Mouse (Mus musculus) heart, postnatal 4 days (tissue): ENCODE data around the gene Irx4. TPM values are rescaled to one million over a fixed set of nuclear protein-coding genes. Genes with fewer than 3 reads are reported as not detected.

Experiments used
- DNase-seq: peaks from one replicate; pipeline ENCODE4 v3.0.0; 2021
- total RNA-seq, 2 experiments: library from RNA; stranded (reverse); gene quantifications; 2 replicates each; pipeline ENCODE4 v1.2.3; 2021

Gene Irx4
- total RNA-seq = 10 to 100 TPM; 53.3 to 64.3 TPM

DNA sequence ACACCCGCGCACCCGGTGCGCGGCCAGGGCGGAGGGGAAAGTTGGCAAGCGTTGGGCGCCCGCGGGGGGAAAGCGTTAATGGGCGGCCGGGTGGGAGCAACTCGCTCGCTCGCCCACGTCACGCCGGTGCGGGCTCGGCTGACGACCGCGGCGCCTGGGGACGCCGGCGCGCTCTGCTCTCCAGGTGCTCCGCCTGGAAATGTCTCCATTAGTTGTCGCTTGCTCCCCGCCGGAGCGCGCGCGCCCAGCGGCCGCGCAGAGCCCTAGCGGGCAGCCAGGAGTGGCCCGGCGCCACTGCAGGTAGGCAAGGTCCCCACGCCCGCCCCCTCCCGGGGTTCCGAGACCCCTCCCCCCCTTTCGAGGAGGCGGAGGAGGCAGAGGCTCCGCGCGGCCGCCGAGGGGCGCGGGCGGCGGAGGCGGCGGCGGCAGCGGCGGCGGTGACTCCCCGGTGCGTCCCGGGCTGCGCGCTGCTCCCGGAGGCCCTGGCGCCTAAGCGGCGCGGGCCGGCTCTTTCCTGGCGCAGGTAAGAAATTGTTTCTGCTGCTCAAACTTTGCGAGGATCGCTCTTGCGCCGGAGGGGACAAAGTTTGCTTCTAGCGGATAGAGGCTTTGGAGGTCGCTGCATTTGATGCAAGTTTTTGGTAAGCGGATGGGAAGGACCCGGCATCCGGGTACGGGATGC is at the start of gene Irx4:
Irx4 (plus strand) TSS at position 126 of the 682 bp plus-strand sequence.
- peak; percentile 62 for DNase-seq

DNA sequence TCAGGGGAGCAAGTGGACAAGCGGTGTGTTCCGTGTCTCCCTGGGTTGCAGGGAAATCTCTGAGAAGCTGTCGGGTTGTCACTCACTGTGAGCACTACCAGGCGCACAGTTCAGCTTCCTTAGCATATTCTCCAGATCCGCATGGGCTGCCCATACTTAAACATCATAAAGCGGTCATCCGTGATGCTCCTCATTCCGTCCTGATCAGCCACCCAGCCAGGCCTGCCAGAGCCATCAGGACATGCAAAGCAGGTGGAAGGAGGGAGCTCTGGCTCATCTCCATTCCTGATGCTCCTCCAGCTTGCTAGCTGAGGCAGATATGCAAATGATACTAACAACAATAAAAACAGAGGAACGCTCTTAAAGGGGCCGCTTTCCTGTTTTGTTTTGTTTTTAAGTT is 46.0 kb upstream of the Irx4 start:
- DNase-seq = no peak

DNA sequence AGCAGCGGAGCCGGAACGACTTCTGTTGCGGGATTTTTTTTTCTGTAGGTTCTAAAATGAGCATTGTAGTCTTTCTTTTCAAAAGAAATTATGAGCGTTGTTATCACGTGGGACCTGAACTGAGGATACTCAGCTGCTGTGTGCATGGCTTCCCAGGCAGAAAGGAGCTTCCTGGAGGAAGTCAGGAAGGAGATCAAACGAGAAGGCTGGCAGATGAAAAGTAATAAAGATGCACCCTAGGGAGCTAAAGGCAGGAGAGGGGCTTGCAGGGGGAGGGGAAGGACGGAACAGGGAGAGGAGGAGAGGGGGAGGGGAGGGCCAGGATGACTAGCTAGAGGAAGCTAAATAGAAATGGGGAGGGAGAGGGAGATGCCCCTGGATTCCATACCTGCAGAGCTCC is 23.8 kb upstream of the Irx4 start:
- DNase-seq = no peak

DNA sequence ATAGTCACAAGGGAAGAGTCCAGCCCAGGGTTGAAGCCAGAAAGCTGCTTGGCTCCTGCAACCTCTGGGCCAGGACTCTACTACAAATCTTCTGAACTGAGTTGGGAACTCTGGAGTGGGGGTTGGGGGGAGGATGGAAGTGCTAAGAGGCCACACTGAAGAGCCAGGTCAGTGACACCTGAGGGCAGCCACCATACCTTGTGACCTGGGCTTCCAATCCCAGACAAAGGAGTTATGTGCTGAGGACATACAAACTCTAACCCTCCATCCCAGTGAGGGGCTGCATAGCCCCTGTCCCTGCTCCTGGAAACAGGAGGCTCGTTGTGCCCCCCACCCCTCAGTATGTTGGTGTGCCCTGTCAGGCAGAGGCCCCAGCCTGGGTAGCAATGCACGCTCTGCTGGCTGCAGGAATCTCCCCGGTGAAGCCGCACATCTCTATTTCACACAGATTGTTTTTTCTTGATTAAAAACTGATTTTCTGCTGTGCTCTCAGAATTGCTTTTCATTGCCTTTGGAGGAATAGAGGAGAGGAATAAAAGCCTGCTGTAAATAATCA is 21.0 kb upstream of the Irx4 start:
- no peak for DNase-seq

DNA sequence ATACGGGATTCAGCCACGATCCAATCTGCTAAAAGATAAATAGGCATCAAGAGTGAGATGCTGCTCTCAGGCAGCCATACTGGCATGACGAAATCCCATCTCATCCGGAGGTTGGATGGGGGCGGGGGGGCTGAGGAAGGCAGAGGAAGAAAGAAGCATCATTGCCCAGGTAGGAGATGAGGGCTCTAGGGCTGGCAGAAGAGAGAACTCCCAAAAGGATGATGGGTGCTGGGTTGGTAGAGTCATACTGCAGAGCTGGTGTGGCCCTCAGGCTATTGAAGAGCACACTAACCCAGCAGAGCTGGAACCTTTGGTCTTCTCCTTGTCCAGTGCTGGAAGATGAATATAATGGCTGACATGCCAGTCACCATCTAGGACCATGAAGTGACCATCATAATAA is 17.7 kb upstream of the Irx4 start:
- no peak for DNase-seq

DNA sequence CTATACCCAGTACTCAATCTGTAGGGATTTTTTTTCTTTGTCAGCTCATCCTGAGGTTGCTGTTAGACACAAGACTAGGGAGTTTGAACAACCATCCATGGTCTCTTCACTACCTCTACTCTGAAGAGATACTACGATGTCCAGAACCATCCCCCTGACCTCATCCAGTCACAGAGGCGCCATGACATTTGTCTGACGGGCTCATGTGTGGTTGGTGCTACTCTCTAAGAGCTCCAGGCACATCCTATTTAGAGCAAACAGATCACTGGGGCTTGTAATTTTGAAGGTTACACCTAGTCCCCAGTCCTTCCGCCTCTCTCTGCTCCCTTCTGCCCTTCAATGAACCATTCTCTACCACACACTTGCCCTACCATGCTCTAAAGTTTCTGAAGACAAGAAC is 13.3 kb upstream of the Irx4 start:
- no peak for DNase-seq

DNA sequence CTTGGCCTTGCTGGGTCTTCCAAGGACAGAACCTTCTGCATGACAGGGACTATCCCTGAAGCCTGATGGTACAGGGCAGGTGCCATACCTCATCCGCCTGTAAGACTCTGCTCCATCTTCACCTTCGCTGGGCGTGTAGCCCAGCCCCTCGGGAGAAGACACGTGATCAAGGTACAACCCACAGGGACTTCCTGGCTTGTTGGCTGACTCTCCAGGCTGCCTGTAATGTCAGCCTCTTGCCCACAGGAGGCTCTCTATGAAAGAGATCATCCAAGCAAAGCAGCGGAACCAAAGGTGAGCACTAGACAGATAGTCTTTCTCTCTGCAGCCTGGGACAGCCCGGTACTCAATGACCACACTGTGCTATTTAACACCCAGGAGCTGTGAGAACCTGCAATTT is 9.1 kb upstream of the Irx4 start:
- no peak for DNase-seq

DNA sequence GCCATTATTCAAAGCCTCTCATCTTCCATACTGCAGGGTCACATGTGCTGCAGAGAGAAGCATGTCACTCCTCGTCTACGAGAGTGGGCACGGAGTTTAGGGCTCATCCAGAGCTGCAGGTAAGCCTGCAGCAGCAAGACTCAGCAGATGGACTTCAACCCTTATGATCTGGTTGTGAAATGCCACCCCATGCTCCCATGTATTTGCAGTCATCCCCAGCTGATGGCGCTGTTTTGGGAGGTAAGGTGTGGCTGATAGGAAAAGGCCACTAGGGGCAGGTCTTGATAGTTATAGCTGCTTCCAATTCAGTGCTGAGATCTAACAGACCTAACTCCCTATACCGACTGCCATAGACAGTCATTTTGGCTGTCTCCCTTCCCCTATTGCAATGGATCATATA is 8.3 kb upstream of the Irx4 start:
- DNase-seq = no peak

DNA sequence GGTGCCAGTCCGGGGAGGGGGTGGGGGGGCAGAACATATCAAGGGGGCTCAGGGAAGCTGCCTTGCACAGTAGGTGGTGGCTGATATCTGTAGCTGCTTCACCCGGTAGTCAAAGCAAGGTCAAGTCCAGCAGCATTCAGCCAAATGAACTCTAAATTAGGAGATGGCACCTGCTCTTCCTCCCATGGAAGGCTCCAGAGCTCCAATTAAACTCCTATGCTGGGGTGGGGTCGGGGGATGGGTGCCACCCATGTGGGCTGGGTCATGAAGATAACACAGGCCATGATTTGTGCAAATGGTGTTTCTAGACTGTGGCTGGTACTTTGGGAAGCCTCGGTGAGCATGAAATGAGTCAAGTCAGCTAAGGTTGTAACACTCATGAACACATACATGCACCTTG is 1.9 kb upstream of the Irx4 start:
- DNase-seq = no peak

DNA sequence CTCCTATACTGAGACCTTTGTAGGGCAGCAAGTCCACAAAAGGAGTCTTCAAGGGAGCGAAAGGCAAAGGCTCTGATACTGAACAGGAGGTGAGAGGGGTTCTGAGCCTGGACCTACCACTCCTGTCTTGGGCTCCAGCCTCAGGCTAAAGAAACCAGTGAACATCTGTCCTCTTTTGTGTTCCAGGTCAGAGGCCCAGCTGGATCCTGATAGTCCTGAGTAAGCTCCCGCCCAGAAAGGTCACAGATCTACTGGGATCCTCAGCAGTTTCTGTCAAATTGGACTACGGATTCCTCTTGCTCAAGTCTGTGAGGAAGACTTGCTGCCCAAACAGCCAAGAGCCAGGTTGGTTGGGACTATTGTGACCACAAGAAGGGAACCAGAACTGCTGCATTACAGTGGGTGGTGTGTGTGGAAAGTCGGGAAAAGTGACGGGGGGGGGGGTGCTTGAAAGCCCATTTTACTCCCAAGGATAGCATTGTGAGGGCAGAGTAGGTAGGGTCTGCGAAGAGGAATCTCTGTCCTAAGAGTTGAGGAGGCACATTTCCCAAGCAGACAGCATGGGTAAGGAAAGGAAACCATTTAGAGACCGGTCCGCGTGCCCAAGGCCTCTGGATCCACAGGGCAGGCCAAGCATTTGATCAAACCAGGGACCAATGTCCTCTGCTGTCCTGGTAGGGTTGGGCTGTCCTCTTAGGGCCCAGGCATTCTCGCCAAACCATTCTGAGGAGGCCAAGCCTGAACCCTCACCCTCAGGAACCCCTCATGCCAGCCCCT is 514 bp upstream of the Irx4 start:
- no peak for DNase-seq

DNA sequence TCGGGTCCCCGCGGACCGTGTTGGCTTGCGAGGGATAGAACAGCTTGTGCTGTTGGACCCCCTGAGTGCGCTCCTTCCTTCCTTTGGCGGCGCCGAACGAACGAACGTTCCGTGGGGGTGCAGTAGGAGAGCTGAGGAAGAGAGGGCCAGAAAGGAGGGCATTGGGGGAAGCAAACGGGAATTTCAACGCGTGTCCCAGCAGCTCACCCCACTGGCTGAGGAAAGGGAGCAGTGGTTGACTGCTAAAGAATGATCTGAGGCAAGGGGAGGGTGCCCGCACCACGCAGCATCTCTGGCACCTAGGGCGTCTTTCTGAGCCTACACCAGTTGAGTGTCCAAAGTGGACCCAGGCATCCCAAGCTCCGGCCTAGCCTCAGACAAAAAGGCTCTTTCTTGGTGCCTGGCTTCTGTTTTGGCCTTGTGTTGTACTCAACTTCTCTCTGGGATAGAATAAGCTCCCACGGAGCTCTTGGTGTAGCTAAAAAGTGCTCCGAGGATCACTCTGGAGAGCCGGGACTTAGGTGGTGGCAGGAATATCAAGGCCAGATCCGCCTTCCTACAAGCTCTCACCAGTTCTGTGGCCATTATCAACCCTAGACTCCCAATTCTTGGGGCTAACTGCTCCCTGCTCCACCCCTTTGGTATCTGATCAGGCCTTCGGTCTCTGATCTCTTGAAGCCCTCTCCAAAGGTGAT is 904 bp downstream of the Irx4 start:
- DNase-seq = no peak

DNA sequence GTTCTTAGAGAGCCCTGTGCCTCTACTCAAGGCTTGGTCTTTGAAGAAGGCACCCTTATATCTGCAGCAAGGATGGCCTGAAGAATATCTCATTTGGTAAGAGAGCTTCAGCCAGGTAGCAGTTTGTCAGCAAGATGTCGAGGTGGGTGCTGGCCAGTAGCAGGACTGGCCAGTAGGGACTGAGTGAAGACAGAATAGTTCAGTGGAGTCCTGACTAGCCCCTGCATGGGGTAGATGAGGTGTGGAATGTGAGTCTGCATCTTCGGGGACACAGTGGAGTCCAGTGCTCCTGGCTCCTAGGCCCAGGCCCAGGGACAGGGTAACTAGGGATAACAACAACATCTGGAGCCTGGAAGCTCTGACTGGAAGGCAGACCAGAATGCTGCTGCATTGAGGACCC is 1.6 kb downstream of the Irx4 start:
- no peak for DNase-seq

DNA sequence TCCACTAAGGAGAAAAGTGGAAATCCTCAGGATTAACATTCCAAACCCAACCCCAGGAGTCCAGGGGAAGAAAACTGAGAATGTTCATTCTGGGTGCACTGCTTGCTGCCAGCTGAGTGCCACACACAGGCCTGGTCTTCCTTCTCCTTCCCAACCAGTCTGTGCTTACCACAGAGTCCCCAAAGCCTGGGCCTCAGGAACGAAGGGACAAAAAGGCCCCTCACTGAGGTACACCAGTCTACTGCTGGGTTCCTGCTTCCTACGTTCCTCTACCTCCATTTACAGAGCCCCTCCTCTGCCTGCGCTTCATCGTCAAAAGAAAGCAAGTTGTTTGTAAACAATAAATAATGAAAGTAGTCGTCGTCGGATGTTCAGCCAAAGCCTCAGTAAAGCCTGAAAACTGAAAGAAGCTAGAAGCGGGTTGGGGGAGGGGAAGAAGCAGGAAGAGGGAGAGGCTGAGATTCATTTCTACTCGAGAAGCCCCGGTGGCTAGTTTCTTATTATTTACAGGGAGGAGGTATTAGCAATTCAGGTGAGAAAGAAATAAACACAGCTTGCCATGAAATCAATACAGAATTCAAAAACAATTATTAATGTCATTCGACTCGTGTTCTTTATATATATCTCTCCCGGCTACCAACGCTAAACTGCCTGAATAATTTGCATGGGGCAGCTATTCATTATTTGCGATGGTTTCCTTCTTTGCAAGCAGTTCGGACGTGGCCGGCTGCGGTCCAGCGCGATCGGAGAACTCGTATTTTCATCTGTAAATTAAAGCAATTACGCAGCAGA is 2.3 kb downstream of the Irx4 start:
- no peak for DNase-seq

DNA sequence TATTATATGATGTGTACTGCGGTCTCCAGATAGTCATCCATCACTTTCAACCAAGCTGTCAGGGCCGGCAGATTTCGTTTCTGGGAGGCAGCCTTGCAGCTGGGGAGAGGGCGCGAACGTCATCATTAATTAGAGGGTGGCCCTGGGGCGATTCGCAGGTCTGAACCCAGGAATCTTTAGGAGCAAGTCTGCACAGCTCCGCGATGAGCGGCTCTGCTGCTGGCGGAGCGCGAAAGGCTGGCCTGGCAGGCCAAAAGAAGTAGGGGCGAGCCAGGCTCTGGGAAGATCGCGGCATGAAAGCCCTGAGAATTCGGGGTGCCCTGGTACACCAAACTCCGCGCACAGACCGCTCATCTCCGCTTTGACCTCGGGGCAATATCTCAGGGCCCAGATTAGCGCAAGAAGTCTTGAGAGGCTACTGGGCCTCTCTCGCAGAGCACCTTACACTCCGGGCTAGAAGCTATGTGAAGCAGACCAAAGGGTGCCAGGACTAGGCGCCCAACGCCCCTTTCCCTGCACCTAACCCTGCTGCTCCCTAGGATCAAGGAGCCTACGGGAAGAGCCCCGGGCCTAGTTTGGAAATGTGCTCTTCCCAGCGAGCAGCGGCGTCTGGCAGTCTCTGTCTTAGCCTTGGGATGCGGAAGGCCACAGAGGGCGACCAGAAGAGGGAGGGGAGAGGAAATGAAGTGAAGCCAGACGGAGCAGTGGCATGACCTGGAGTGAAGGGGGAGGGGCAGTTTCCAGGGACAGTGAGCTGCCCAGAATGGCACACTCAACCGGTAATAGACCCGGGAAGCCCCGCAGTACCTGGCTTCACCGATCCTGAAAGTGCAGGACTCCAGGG is 3.1 kb downstream of the Irx4 start:
- peak; percentile 71 for DNase-seq

DNA sequence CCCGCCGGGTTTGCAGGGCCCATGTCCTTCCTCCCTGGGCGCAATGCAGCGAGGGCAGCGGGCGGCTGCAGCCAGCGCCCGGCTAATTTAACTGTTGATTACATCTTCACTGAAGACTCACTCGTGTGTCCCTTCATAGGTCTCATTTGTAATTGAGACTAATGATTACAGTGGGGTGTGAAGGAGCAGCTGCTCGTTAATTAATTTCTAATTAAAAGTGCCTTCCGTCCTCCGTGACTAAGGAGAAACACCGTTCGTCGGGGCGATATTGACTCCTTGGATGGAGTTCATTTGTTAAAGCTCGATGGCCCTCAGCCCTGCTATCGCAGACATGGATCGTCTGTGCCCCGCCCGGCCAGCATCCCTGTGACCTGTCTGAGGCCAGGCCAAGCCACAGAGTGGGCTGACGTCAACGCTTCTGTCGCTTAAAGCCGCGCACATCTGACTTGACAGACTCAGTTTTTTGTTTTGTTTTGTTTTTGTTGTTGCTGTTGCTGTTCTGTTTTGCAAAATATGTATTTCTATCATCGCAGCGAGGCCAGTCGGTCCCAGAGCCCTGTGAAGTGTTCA is 4.0 kb downstream of the Irx4 start:
- peak; percentile 54 for DNase-seq

DNA sequence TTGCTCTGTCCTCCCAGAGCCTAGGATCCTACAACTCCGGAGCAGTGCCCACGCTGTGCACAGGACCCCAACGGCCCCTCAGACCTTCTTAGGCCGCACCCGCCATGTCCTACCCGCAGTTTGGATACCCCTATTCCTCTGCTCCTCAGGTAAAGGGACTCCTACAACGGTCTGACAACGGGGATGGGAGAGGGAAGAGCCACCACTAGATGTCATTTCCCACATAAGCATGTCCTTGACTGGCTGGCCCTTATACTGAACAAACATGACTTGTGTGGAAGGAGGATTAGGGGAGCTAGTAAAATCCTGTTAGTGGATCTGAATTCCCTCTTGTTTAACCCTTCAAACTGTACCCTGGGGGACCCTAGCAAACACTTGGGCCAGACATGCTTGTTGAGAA is 4.6 kb downstream of the Irx4 start:
- DNase-seq = no peak

DNA sequence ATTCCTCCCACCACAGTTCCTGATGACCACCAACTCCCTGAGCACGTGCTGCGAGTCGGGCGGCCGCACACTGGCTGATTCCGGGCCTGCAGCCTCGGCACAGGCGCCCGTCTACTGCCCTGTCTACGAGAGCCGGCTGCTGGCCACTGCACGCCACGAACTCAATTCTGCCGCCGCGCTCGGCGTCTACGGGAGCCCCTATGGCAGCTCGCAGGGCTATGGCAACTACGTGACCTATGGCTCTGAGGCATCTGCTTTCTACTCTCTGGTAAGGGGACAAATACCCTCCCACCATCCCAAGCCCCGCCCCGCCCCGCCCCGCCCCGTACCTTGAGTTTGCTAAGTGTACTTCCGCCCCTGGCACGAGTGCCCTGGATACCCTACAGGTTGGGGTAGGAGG is 5.2 kb downstream of the Irx4 start:
- DNase-seq = peak; percentile 52

DNA sequence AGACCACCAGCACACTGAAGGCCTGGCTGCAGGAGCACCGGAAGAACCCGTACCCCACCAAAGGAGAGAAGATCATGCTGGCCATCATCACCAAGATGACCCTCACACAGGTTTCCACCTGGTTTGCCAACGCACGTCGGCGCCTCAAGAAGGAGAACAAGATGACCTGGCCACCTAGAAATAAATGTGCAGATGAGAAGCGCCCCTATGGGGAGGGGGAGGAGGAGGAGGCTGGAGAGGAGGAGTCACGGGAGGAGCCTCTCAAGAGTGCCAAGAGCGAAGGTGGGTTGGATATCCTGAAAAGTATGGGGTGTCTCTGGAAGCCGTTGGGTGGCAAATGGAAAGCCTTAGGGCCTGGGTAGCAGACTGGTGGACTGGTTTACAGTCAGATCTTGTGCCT is 7.3 kb downstream of the Irx4 start:
- no peak for DNase-seq

DNA sequence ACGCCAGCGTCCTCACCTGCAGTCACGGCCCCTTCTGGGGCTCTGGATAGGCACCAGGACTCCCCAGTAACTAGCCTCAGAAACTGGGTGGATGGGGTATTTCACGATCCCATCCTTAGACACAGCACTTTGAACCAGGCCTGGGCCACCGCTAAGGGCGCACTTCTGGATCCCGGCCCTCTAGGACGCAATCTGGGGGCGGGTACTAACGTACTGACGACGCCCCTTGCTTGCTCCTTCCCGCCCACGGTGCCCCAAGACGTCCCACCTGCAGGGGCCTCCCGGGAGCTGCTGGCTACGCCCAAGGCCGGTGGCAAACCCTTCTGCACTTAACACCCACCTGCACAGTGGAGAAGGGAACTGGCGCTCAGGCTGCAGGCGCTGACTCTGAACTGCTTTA is 8.4 kb downstream of the Irx4 start:
- no peak for DNase-seq

DNA sequence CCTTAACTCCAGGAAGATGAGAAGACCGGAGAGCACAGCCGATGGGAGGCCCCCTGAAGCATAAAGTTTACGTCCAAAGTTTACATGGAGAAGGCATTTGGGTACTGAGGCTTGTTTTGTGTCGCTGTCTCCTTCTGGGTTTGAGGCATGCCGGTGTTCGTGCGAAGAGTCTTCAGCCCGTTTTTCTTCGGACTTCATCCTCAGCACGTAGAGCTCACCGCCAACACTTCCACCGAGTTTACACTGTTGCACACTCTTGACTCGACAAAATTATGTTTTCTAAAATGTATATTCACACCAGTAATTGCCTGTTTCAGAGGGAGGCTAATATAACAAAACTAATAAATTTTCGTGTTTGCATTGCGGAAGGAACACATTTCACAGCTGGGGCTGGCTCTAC is 9.0 kb downstream of the Irx4 start:
- DNase-seq = no peak

DNA sequence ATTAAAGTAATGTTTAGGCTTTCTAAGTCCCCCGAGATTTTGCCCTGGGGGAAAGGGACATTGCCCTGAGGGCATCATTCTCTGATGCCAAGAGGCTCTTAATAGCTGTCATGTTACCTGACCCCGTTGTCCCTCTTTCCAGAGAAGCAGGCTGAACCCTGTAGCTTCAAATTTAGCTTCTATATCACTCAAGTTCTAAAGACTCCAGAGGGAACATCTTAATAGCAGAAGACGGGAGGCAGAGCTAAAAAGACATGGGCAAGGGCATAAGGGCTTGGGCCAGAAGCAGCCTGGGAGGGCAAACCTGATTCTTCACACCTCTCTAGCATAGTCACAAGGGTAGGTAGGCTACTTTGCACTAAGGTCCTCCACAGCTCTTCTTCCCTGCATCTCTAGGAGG is 9.6 kb downstream of the Irx4 start:
- DNase-seq = no peak
